Mouse (Mus musculus) olfactory bulb, adult 2 months (tissue): ENCODE data around the gene Arfrp1.

Experiments used
- CTCF ChIP-seq: fragments of 200-500 bp; IDR thresholded peaks from 2 replicates; pipeline ENCODE4 v1.5.1; 2012; ENCODE audit warnings: low read depth, mild to moderate bottlenecking, low read length, moderate library complexity; ENCODE audit not compliant: insufficient read depth
- POLR2A ChIP-seq: fragments of 200-500 bp; IDR thresholded peaks from 2 replicates; pipeline ENCODE4 v1.6.1; 2012; ENCODE audit warnings: mild to moderate bottlenecking, low read depth, low read length, moderate library complexity; ENCODE audit not compliant: insufficient read depth

GRCm38 (mm10) chr2:181391022-181391421 lies 25.8 kb upstream of the Arfrp1 start:
- TF ChIP-seq CTCF (no peak), POLR2A (no peak)
